In genomic region chr10:89584709-89585108, GRCm38 (mm10) we compare ENCODE assay signal across 26 mouse cellular contexts. TPM values are rescaled to one million over a fixed set of nuclear protein-coding genes. Genes with fewer than 3 reads are reported as not detected.
DNase-seq lines count a peak whose midpoint lies in the region; TF ChIP-seq lines count a peak whose summit lies in the region.
"Had no signal": no experiment of that assay in that cellular context is flagged by ENCODE, and none has a peak within 500 bp of the region (broad histone marks: within the 10 kb centered on the region; RNA-seq: fewer than 3 reads in every experiment).

No protein-coding gene starts in this region.

- 85% methylated on average over 4 of the region's 4 CpGs for WGBS in macrophage (ENCODE audit: missing documents)

- DNase-seq in A20 (ENCODE audit: low read depth, low spot score), result peak; percentile 3
- peak; percentile 21 for DNase-seq in skeletal muscle tissue, adult 2 months (ENCODE audit: low read depth, low spot score)
- no peak for DNase-seq in c-Kit-positive CD71-positive TER-119-positive erythroid progenitor cells, embryonic 14.5 days (ENCODE audit: low spot score)
- DNase-seq in left cerebral cortex, adult 8-10 months (ENCODE audit: low spot score in 2 of 2), result no peak
- DNase-seq: adrenal gland, adult 8-10 months; adrenal gland, postnatal 25 days; cerebellum, adult 11-12 months; cerebellum, adult 8-10 months; cerebellum, postnatal 10 days; forebrain, postnatal 0 days; gastrocnemius, adult 2 months; gastrocnemius, postnatal 14 days had no signal

- H3K4me3 ChIP-seq in bone marrow macrophage, adult 2 months (ENCODE audit: insufficient read depth, low read length), result no peak overlapping the region
- no peak overlapping the region for H3K4me3 ChIP-seq in macrophage (ENCODE audit: inconsistent target)
- H3K4me3 ChIP-seq: embryonic facial prominence, embryonic 12.5 days; embryonic facial prominence, embryonic 15.5 days; gastrocnemius, adult 2 months; hindbrain, embryonic 10.5 days; hindbrain, embryonic 13.5 days; intestine, embryonic 15.5 days had no signal

- peak overlapping the region; percentile 66 for H3K27ac ChIP-seq in bone marrow macrophage, adult 2 months (ENCODE audit: insufficient read depth, low read depth, low read length)
- peak overlapping the region; percentile 10; the same call in 1 of the 2 replicates for H3K27ac ChIP-seq in macrophage
- H3K27ac ChIP-seq: embryonic facial prominence, embryonic 12.5 days; embryonic facial prominence, embryonic 15.5 days; gastrocnemius, adult 2 months; hindbrain, embryonic 10.5 days; hindbrain, embryonic 13.5 days; intestine, embryonic 15.5 days had no signal

- no peak for TF ChIP-seq CTCF in bone marrow macrophage, adult 2 months (IDR thresholded peaks at IDR 0.05; ENCODE audit: low read depth, low read length)

- no peaks in the 10 kb centered on the region for H3K36me3 ChIP-seq in macrophage (ENCODE audit: inconsistent target)
- H3K36me3 ChIP-seq: embryonic facial prominence, embryonic 12.5 days; embryonic facial prominence, embryonic 15.5 days; hindbrain, embryonic 10.5 days; hindbrain, embryonic 13.5 days; intestine, embryonic 15.5 days had no signal

- peaks cover 21% of the 10 kb centered on the region for H3K4me1 ChIP-seq in bone marrow macrophage, adult 2 months (ENCODE audit: control insufficient read depth, insufficient read depth, low read length)
- H3K4me1 ChIP-seq: embryonic facial prominence, embryonic 12.5 days; embryonic facial prominence, embryonic 15.5 days; hindbrain, embryonic 10.5 days; hindbrain, embryonic 13.5 days; intestine, embryonic 15.5 days had no signal

- H3K79me2 ChIP-seq in macrophage (ENCODE audit: inconsistent target), result no peaks in the 10 kb centered on the region

- TF ChIP-seq POLR2A in bone marrow macrophage, adult 2 months (IDR thresholded peaks at IDR 0.05; ENCODE audit: borderline replicate concordance, low read depth, low read length), result no peak

RNA-seq across cellular contexts. Expression of gene Slc17a8, which starts 36.3 kb away (rescaled TPM):
- 0.27 and 0.32 TPM in 2 replicates for polyA plus RNA-seq in bone marrow macrophage, adult 2 months (2012; ENCODE audit: insufficient read depth, insufficient read length, missing spikeins)
- total RNA-seq in macrophage (2018; cell fraction: chromatin; rRNA removed), result under 1 TPM in 21 of 26 experiments, not detected in 5; 0.13 to 0.92 (median 0.44) TPM
- under 1 TPM; 0.11 to 0.38 (median 0.20) TPM for total RNA-seq in macrophage (2018; cell fraction: cytosol; rRNA removed)
- total RNA-seq in macrophage (2018; cell fraction: nucleus; rRNA removed), result under 1 TPM in 25 of 26 experiments, not detected in 1; 0.09 to 0.75 (median 0.30) TPM
- 0.08 to 0.33 TPM (median 0.22 TPM) in 3 replicates for polyA plus RNA-seq in macrophage (2018)
- total RNA-seq in left cerebral cortex, adult 8-10 months (2022), result 1 to 10 TPM; 3.0 to 5.3 (median 3.5) TPM
- total RNA-seq: ES-E14; gastrocnemius, adult 2 months; granulocyte monocyte progenitor cell, adult 5-6 weeks; heart, adult 8-10 months; heart, postnatal 25 days had no signal
- polyA plus RNA-seq: heart, postnatal 0 days had no signal

RNA-seq across cellular contexts. Expression of gene Nr1h4, which starts 51.3 kb away (rescaled TPM):
- polyA plus RNA-seq in bone marrow macrophage, adult 2 months (2012; ENCODE audit: insufficient read depth, insufficient read length, missing spikeins), result not detected in 2 replicates
- total RNA-seq in macrophage (2018; cell fraction: chromatin; rRNA removed), result not detected
- not detected for total RNA-seq in macrophage (2018; cell fraction: cytosol; rRNA removed)
- total RNA-seq in macrophage (2018; cell fraction: nucleus; rRNA removed), result not detected
- not detected in 3 replicates for polyA plus RNA-seq in macrophage (2018)
- under 1 TPM in 3 of 4 experiments, not detected in 1; 0.16 to 0.30 (median 0.26) TPM for total RNA-seq in left cerebral cortex, adult 8-10 months (2022)
- total RNA-seq: ES-E14; forebrain, postnatal 0 days; gastrocnemius, postnatal 14 days; granulocyte monocyte progenitor cell, adult 5-6 weeks had no signal
- polyA plus RNA-seq: activated CD4-positive, CD25-positive, alpha-beta regulatory T cell, adult 4 months; embryonic facial prominence, embryonic 12.5 days; embryonic facial prominence, embryonic 15.5 days; forebrain, embryonic 11.5 days; forebrain, postnatal 0 days; hindbrain, embryonic 10.5 days; hindbrain, embryonic 13.5 days had no signal

Comparison
In these comparisons a context has a peak if more than half of its experiments do, and no peak if none do; other contexts are left out.
1. DNase-seq: peak in A20 (single experiment) and skeletal muscle tissue, adult 2 months (single experiment); none in c-Kit-positive CD71-positive TER-119-positive erythroid progenitor cells, embryonic 14.5 days (single experiment) and left cerebral cortex, adult 8-10 months (0 of 2).